Mouse (Mus musculus) brain, embryonic 14.5 days (tissue): ENCODE results near the gene Zbp1.

Source experiments
- CTCF ChIP-seq: fragments of 200-500 bp; IDR thresholded peaks from 2 replicates; pipeline ENCODE4 v1.5.1; 2012; ENCODE audit warnings: inconsistent platforms, mild to moderate bottlenecking, moderate library complexity, borderline replicate concordance; ENCODE audit not compliant: insufficient read depth, insufficient read length; ENCODE audit errors: extremely low read depth
- POLR2A ChIP-seq: fragments of 200-500 bp; IDR thresholded peaks from 2 replicates; pipeline ENCODE4 v1.6.1; 2012; ENCODE audit warnings: mild to moderate bottlenecking, inconsistent platforms, borderline replicate concordance; ENCODE audit not compliant: poor library complexity, insufficient read depth, insufficient read length, severe bottlenecking; ENCODE audit errors: extremely low read depth

DNA sequence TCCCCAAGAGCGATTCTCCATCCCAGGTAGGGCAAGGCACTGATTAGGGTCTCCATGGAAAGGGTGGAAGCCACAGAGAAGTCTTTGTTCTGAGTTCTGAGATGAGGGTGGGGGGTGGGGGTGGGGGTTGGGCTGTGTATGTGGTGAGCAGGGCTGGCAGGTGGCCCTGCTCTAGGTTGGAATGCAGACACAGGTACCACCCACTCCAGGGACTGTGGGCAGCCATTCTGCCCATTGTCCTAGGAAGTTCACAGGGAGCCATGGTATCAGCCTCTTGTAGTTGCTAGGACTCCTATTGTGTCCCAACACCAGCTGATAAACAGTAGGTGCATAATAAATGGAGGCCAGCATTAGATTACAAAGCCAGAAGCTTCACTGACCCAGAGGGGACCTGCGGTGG lies 28.5 kb upstream of the Zbp1 start:
- no peak for TF ChIP-seq POLR2A
- TF ChIP-seq CTCF = no peak
